Mouse (Mus musculus): Measurements from ENCODE around the gene Kti12. TPM values are rescaled to one million over a fixed set of nuclear protein-coding genes. Genes with fewer than 3 reads are reported as not detected.

Gene Kti12
- polyA plus RNA-seq, 1 experiment from 2014 or later = 53.3 TPM

- 73% methylated on average over 6 of the region's 6 CpGs for WGBS
- Histone ChIP-seq H3K4me2 (no peak overlapping the region), H3K4me3 (no peak overlapping the region), H3K27me3 (peaks cover 7% of the 10 kb centered on the region; the same call in 1 of the 2 replicates), H3K9ac (no peak overlapping the region), H3K27ac (no peak overlapping the region), H3K36me3 (no peaks in the 10 kb centered on the region), H3K4me1 (0 out of 2 replicates have a peak, but pooled peaks cover 4% of the 10 kb centered on the region), H3K9me3 (no peaks in the 10 kb centered on the region)
- no peak for ATAC-seq (ENCODE audit: insufficient number of reproducible peaks, insufficient read depth, low FRiP score, low TSS enrichment, low read depth)
Observed at GRCm38 (mm10) chr4:108877901-108878300, 30.3 kb downstream of the Kti12 start.

GRCm38 (mm10) chr4:108878963-108879822 lies 31.6 kb downstream of the Kti12 start, which contains the start of gene Rab3b:
Rab3b (plus strand) TSS chr4:108879063.
- H3K9ac ChIP-seq = peak within 1 kb of the TSS; percentile 76
- H3K36me3 ChIP-seq = no peaks in the 10 kb centered on the region
- peak within 1 kb of the TSS; percentile 100 for H3K4me2 ChIP-seq
- no peak within 1 kb of the TSS for H3K27ac ChIP-seq
- peak within 1 kb of the TSS; percentile 66 for H3K4me3 ChIP-seq
- peaks cover 7% of the 10 kb centered on the region; the same call in 1 of the 2 replicates for H3K27me3 ChIP-seq
- H3K4me1 ChIP-seq = 0 out of 2 replicates have a peak, but pooled peaks cover 4% of the 10 kb centered on the region
- WGBS = under 1% methylated on average over 46 of the region's 46 CpGs
- H3K9me3 ChIP-seq = no peaks in the 10 kb centered on the region
- ATAC-seq (ENCODE audit: insufficient number of reproducible peaks, insufficient read depth, low FRiP score, low TSS enrichment, low read depth) = peak; percentile 72

DNA sequence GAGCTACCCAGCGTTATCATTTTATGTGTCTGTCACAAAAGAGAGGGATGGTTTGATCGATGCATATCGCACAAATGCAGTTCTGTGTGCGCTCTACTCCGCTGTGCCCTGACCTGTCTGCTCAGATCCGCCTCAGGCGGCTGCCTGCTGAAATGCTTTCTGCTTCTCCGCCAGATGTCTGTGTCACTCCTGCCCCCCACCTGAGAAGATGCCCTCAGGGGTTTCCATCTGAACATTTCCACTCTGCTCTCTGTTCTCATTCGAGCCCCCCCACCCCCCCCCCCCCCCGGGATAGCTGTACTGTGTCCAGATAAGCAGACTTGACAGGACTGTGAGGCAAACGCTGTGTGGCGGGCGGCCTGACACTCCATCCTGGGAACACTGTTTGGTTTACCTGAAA lies 36.2 kb downstream of the Kti12 start:
- Histone ChIP-seq H3K4me3 (no peak overlapping the region), H3K4me1 (0 out of 2 replicates have a peak, but pooled peaks cover 4% of the 10 kb centered on the region), H3K27ac (no peak overlapping the region), H3K36me3 (no peaks in the 10 kb centered on the region), H3K27me3 (peaks cover 7% of the 10 kb centered on the region; the same call in 1 of the 2 replicates), H3K9me3 (no peaks in the 10 kb centered on the region), H3K4me2 (no peak overlapping the region), H3K9ac (no peak overlapping the region)
- no peak for ATAC-seq (ENCODE audit: insufficient number of reproducible peaks, insufficient read depth, low FRiP score, low TSS enrichment, low read depth)
- 20% methylated on average over 13 of the region's 13 CpGs for WGBS

DNA sequence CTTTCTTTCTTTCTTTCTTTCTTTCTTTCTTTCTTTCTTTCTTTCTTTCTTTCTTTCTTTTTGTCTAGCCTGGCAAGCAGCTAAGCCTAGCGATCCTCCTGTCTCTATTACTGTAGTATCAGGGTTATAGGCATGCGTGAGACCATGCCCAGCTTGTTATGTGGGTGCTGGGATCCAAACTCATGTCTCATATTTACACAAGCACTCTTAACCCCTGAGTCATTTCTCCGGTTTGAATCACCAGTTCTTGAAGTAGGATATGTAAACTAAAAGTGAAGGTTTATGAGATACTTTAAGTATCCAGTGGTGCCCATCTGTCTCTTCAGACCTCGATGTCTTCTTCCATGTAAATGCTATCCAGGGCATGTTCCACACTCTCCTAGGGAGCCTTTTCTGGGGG lies 39.9 kb downstream of the Kti12 start:
- H3K9me3 ChIP-seq = no peaks in the 10 kb centered on the region
- no peak overlapping the region for H3K9ac ChIP-seq
- H3K36me3 ChIP-seq = no peaks in the 10 kb centered on the region
- H3K27ac ChIP-seq = no peak overlapping the region
- H3K4me1 ChIP-seq = no peaks in the 10 kb centered on the region
- no peak overlapping the region for H3K4me2 ChIP-seq
- 87% methylated on average over 4 of the region's 4 CpGs for WGBS
- no peak overlapping the region for H3K4me3 ChIP-seq
- no peaks in the 10 kb centered on the region for H3K27me3 ChIP-seq
- no peak for ATAC-seq (ENCODE audit: insufficient number of reproducible peaks, insufficient read depth, low FRiP score, low TSS enrichment, low read depth)

DNA sequence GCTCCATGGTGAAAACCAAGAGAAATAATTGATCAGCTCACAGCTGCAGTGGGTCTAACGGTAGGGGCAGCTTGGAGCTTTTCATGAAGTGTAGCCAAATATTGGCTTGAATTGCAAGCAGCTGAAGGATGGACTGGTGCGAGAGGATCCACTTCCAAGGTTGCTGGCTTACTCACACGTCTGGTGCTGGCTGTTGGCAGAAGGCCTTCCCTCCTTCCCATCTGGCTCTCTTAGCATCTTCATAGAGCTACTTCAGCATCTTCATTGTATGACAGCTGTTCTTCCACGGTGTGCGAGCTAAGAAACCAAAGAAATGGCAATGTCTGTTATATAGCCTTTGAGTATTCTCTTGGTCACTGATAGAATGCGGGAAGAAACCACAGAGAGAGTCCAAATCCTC lies 43.3 kb downstream of the Kti12 start:
- Histone ChIP-seq H3K4me2 (no peak overlapping the region), H3K36me3 (no peaks in the 10 kb centered on the region), H3K9me3 (no peaks in the 10 kb centered on the region), H3K27me3 (no peaks in the 10 kb centered on the region), H3K4me3 (no peak overlapping the region), H3K9ac (no peak overlapping the region), H3K4me1 (no peaks in the 10 kb centered on the region), H3K27ac (no peak overlapping the region)
- 80% methylated on average over 6 of the region's 6 CpGs for WGBS
- ATAC-seq (ENCODE audit: insufficient number of reproducible peaks, insufficient read depth, low FRiP score, low TSS enrichment, low read depth) = no peak

Other genes starting within 250 kb of the Kti12 start
- gene Cc2d1b, start 227.8 kb upstream of the Kti12 start, polyA plus RNA-seq (2015; fragmentation: Nextera tagmentation; extraction: Ambion mirVana) = 34.5 and 37.2 TPM in 2 replicates
- 2.6 and 4.1 TPM in 2 replicates for gene 3110021N24Rik, start 128.1 kb upstream of the Kti12 start, polyA plus RNA-seq (2015; fragmentation: Nextera tagmentation; extraction: Ambion mirVana)
- gene Zfyve9, start 67.0 kb upstream of the Kti12 start, polyA plus RNA-seq (2015; fragmentation: Nextera tagmentation; extraction: Ambion mirVana) = 6.6 and 7.2 TPM in 2 replicates
- 180 and 199 TPM in 2 replicates for gene Btf3l4, start 14.2 kb upstream of the Kti12 start, polyA plus RNA-seq (2015; fragmentation: Nextera tagmentation; extraction: Ambion mirVana)
- gene Txndc12, start 13.2 kb upstream of the Kti12 start, polyA plus RNA-seq (2015; fragmentation: Nextera tagmentation; extraction: Ambion mirVana) = 109 and 111 TPM in 2 replicates
- 1.2 and 1.5 TPM in 2 replicates for gene A730015C16Rik, start 834 bp downstream of the Kti12 start, polyA plus RNA-seq (2015; fragmentation: Nextera tagmentation; extraction: Ambion mirVana)
- 19.9 and 22.3 TPM in 2 replicates for gene Rab3b, start 31.3 kb downstream of the Kti12 start, polyA plus RNA-seq (2015; fragmentation: Nextera tagmentation; extraction: Ambion mirVana)
- 77.2 and 80.0 TPM in 2 replicates for gene Nrd1, start 152.9 kb downstream of the Kti12 start, polyA plus RNA-seq (2015; fragmentation: Nextera tagmentation; extraction: Ambion mirVana)

All from embryonic facial prominence, embryonic 13.5 days (tissue).